Comparison of ENCODE assay signal across 17 mouse cellular contexts in the genomic region with DNA sequence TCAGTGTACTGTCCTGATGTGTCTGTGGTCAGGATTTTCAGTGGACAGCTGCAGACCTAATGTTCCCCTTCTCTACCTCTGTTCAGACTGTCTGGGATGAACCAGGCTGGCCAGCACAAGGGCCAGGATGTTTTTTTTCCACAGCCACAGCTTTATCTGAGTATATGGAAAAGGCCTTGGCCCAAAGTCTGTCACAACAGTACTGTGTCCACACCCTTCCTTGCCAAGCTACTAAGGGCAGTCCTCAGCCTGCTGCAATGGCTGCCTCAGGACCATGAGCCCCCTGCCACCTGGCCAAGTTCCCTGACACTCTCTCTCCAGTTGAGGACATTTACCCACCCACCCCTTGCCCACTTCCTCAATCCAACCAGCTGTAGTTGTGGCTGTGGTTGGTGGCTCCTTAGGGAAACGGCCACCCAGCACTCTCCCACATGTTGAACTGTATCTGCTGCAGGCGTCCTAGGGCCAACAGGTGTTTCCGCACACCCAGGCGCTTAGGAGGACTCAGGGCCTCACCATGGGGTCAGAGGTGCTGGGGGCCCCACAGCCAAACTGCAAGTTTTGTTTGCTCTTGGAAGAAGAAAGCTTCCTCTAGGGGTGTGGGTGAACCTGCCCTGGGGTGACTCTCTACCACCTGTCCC. TPM values are rescaled to one million over a fixed set of nuclear protein-coding genes. Genes with fewer than 3 reads are reported as not detected.
DNase-seq lines count a peak whose midpoint lies in the region; ATAC-seq and TF ChIP-seq lines count a peak whose summit lies in the region.
"Had no signal": no experiment of that assay in that cellular context is flagged by ENCODE, and none has a peak within 500 bp of the region (broad histone marks: within the 10 kb centered on the region; RNA-seq: fewer than 3 reads in every experiment).

No protein-coding gene starts in this region.

- no peaks in the 10 kb centered on the region for H3K9me3 ChIP-seq in heart, embryonic 10.5 days
- no peaks in the 10 kb centered on the region for H3K9me3 ChIP-seq in heart, embryonic 11.5 days (replicated peaks; ENCODE audit: control insufficient read depth, low read length)
- no peaks in the 10 kb centered on the region for H3K9me3 ChIP-seq in CH12.LX (replicated peaks; ENCODE audit: low read length)
- no peaks in the 10 kb centered on the region for H3K9me3 ChIP-seq in intestine, embryonic 16.5 days (ENCODE audit: control insufficient read depth, low read length)
- H3K9me3 ChIP-seq in kidney, embryonic 15.5 days (replicated peaks), result no peaks in the 10 kb centered on the region
- H3K9me3 ChIP-seq: G1E; hindbrain, embryonic 12.5 days had no signal

- no peak overlapping the region for H3K9ac ChIP-seq in heart, embryonic 11.5 days (ENCODE audit: low read depth, low read length)
- H3K9ac ChIP-seq in CH12.LX (ENCODE audit: insufficient read depth, low read depth), result no peak overlapping the region
- H3K9ac ChIP-seq in intestine, embryonic 16.5 days (ENCODE audit: low read depth, low read length), result 0 out of 2 replicates have a peak overlapping the region, but pooled peaks have one; percentile 7
- no peak overlapping the region for H3K9ac ChIP-seq in kidney, embryonic 15.5 days
- H3K9ac ChIP-seq: forebrain, postnatal 0 days; hindbrain, embryonic 12.5 days had no signal

- no peaks in the 10 kb centered on the region for H3K36me3 ChIP-seq in heart, embryonic 10.5 days
- no peaks in the 10 kb centered on the region for H3K36me3 ChIP-seq in heart, embryonic 11.5 days (ENCODE audit: control insufficient read depth, insufficient read depth, low read length)
- no peaks in the 10 kb centered on the region for H3K36me3 ChIP-seq in CH12.LX (replicated peaks in 1 of 2; ENCODE audit: control insufficient read depth in 1 of 2, insufficient read depth in 1 of 2, low read length in 1 of 2)
- no peaks in the 10 kb centered on the region for H3K36me3 ChIP-seq in intestine, embryonic 16.5 days (ENCODE audit: control insufficient read depth, insufficient read depth, low read length)
- H3K36me3 ChIP-seq in thymus, adult 2 months (ENCODE audit: control insufficient read depth, insufficient read depth, low read length), result no peaks in the 10 kb centered on the region
- H3K36me3 ChIP-seq in kidney, embryonic 15.5 days, result no peaks in the 10 kb centered on the region
- H3K36me3 ChIP-seq: G1E; hindbrain, embryonic 12.5 days had no signal

- no peak for DNase-seq in heart, embryonic 10.5 days (ENCODE audit: low spot score)
- DNase-seq in CH12.LX (ENCODE audit: extremely low read depth), result peak; percentile 69
- peak; percentile 70 for DNase-seq in thymus, adult 2 months
- DNase-seq in ovary, adult 18-20 months (ENCODE audit: low spot score), result no peak
- DNase-seq in cerebellum, adult 11-12 months, result no peak
- DNase-seq: adrenal gland, postnatal 25 days; forebrain, postnatal 0 days; gastrocnemius, postnatal 25 days; kidney, adult 18-20 months; layer of hippocampus, postnatal 36 days; lung, adult 2 months; right cerebral cortex, postnatal 14 days had no signal

- in situ Hi-C loops in CH12.LX (cut with MboI; ENCODE audit: low pct_ligation_motif_present, low pct_unique_long_range_greater_than_20kb, low sequenced_read_pairs), result no loop called here

- no peak for ATAC-seq in heart, embryonic 11.5 days (replicated peaks; ENCODE audit: insufficient number of reproducible peaks, low FRiP score, low TSS enrichment)
- ATAC-seq in intestine, embryonic 16.5 days, result peak; percentile 46
- ATAC-seq in kidney, embryonic 15.5 days (replicated peaks; ENCODE audit: low FRiP score), result no peak
- ATAC-seq: forebrain, postnatal 0 days had no signal

- WGBS in heart, embryonic 10.5 days, result 61% methylated on average over 4 of the region's 4 CpGs
- 69% methylated on average over 4 of the region's 4 CpGs for WGBS in heart, embryonic 11.5 days (ENCODE audit: insufficient replicate concordance)
- WGBS in intestine, embryonic 16.5 days, result 63% methylated on average over 4 of the region's 4 CpGs
- WGBS in thymus, adult 2 months, result 10% methylated on average over 4 of the region's 4 CpGs
- 74% methylated on average over 4 of the region's 4 CpGs for WGBS in kidney, embryonic 15.5 days

- H3K4me2 ChIP-seq in heart, embryonic 11.5 days, result no peak overlapping the region
- H3K4me2 ChIP-seq in CH12.LX (ENCODE audit: insufficient read depth, low read depth, poor library complexity, severe bottlenecking), result no peak overlapping the region
- no peak overlapping the region for H3K4me2 ChIP-seq in intestine, embryonic 16.5 days (ENCODE audit: low read depth, low read length)
- H3K4me2 ChIP-seq in kidney, embryonic 15.5 days, result no peak overlapping the region
- H3K4me2 ChIP-seq: hindbrain, embryonic 12.5 days had no signal

- H3K79me2 ChIP-seq in CH12.LX (replicated peaks; ENCODE audit: control insufficient read depth, extremely low read depth, insufficient read depth, poor library complexity, severe bottlenecking), result no peaks in the 10 kb centered on the region

- H3K4me1 ChIP-seq in heart, embryonic 10.5 days, result peaks cover 35% of the 10 kb centered on the region
- peaks cover 15% of the 10 kb centered on the region for H3K4me1 ChIP-seq in heart, embryonic 11.5 days (ENCODE audit: control insufficient read depth, insufficient read depth, low read length)
- H3K4me1 ChIP-seq in CH12.LX (ENCODE audit: control insufficient read depth in 1 of 2, insufficient read depth in 2 of 2), result peaks cover 15 to 51% of the 10 kb centered on the region in 2 experiments
- peaks cover 35% of the 10 kb centered on the region for H3K4me1 ChIP-seq in intestine, embryonic 16.5 days (ENCODE audit: control insufficient read depth, insufficient read depth, low read length)
- H3K4me1 ChIP-seq in thymus, adult 2 months (replicated peaks; ENCODE audit: control insufficient read depth, insufficient read depth, low read length), result peaks cover 73% of the 10 kb centered on the region
- peaks cover 37% of the 10 kb centered on the region for H3K4me1 ChIP-seq in kidney, embryonic 15.5 days

- no peak for TF ChIP-seq POLR2A in CH12.LX (IDR thresholded peaks at IDR 0.05; ENCODE audit: low read depth, low read length)
- 0 out of 2 replicates have a peak, but pooled peaks have one; percentile 11 for TF ChIP-seq POLR2A in thymus, adult 2 months (IDR thresholded peaks at IDR 0.05; ENCODE audit: control insufficient read depth, extremely low read depth, insufficient read depth, low read length, poor library complexity)

- no peak for TF ChIP-seq CTCF in CH12.LX (conservative IDR thresholded peaks at IDR 0.05 in 1 of 2, IDR thresholded peaks at IDR 0.05 in 1 of 2; ENCODE audit: low read depth in 2 of 2, low read length in 2 of 2)
- no peak for TF ChIP-seq CTCF in thymus, adult 2 months (IDR thresholded peaks at IDR 0.05; ENCODE audit: borderline replicate concordance, control insufficient read depth, extremely low read depth, insufficient read depth, low read length, poor library complexity)

- H3K27me3 ChIP-seq in heart, embryonic 10.5 days (ENCODE audit: insufficient read depth, poor library complexity, severe bottlenecking), result no peaks in the 10 kb centered on the region; the same call in 1 of the 2 replicates
- H3K27me3 ChIP-seq in heart, embryonic 11.5 days (ENCODE audit: control insufficient read depth, insufficient read depth, low read length), result no peaks in the 10 kb centered on the region
- H3K27me3 ChIP-seq in CH12.LX (replicated peaks), result peaks cover 3% of the 10 kb centered on the region
- H3K27me3 ChIP-seq in intestine, embryonic 16.5 days (replicated peaks; ENCODE audit: control insufficient read depth, insufficient read depth, low read length), result 0 out of 2 replicates have a peak, but pooled peaks cover 2% of the 10 kb centered on the region
- H3K27me3 ChIP-seq in thymus, adult 2 months (ENCODE audit: control insufficient read depth, insufficient read depth, low read length), result no peaks in the 10 kb centered on the region
- no peaks in the 10 kb centered on the region for H3K27me3 ChIP-seq in kidney, embryonic 15.5 days
- H3K27me3 ChIP-seq: hindbrain, embryonic 12.5 days had no signal

- dilution Hi-C loops in CH12.LX (cut with MboI; ENCODE audit: extremely low pct_ligation_motif_present, extremely low pct_unique_long_range_greater_than_20kb, low sequenced_read_pairs), result no loop called here

- H3K4me3 ChIP-seq in heart, embryonic 10.5 days, result no peak overlapping the region
- no peak overlapping the region for H3K4me3 ChIP-seq in heart, embryonic 11.5 days (ENCODE audit: low read depth, low read length)
- no peak overlapping the region for H3K4me3 ChIP-seq in CH12.LX (replicated peaks in 1 of 3; ENCODE audit: low read depth in 2 of 3, low read length in 2 of 3, poor library complexity in 1 of 3)
- no peak overlapping the region for H3K4me3 ChIP-seq in intestine, embryonic 16.5 days (ENCODE audit: low read length)
- H3K4me3 ChIP-seq in thymus, adult 2 months (ENCODE audit: control insufficient read depth, insufficient read depth, low read length), result no peak overlapping the region
- no peak overlapping the region for H3K4me3 ChIP-seq in kidney, embryonic 15.5 days (replicated peaks)
- H3K4me3 ChIP-seq: hindbrain, embryonic 12.5 days had no signal

- no peak for TF ChIP-seq RAD21 in CH12.LX (IDR thresholded peaks at IDR 0.05; ENCODE audit: low read depth, low read length)

- peak overlapping the region; percentile 30 for H3K27ac ChIP-seq in heart, embryonic 10.5 days
- no peak overlapping the region for H3K27ac ChIP-seq in heart, embryonic 11.5 days (ENCODE audit: low read depth, low read length)
- H3K27ac ChIP-seq in CH12.LX (ENCODE audit: insufficient read depth, low read depth), result no peak overlapping the region
- no peak overlapping the region for H3K27ac ChIP-seq in intestine, embryonic 16.5 days (ENCODE audit: low read length)
- peak overlapping the region; percentile 91 for H3K27ac ChIP-seq in thymus, adult 2 months (ENCODE audit: control insufficient read depth, insufficient read depth, low read length)
- no peak overlapping the region for H3K27ac ChIP-seq in kidney, embryonic 15.5 days
- H3K27ac ChIP-seq: hindbrain, embryonic 12.5 days had no signal

- peak; percentile 78 for TF ChIP-seq EP300 in CH12.LX (IDR thresholded peaks at IDR 0.05; ENCODE audit: low read length)

TF ChIP-seq in CH12.LX, 34 proteins besides CTCF, POLR2A, EP300 and RAD21 (continues in another document):
- TF ChIP-seq E2F4 (IDR thresholded peaks at IDR 0.05; ENCODE audit: insufficient replicate concordance, low read depth, low read length) (no peak), GABPA (IDR thresholded peaks at IDR 0.05; ENCODE audit: insufficient replicate concordance, low read depth, low read length) (no peak), MAFK (IDR thresholded peaks at IDR 0.05; ENCODE audit: insufficient replicate concordance, low read length) (no peak)

RNA-seq across cellular contexts. Expression of a gene that starts 3.2 kb away (rescaled TPM):
- polyA plus RNA-seq in heart, embryonic 10.5 days (2016; fragmentation: Nextera tagmentation; extraction: Ambion mirVana), result 13.2 and 16.6 TPM in 2 replicates
- 20.9 and 23.5 TPM in 2 replicates for polyA plus RNA-seq in heart, embryonic 11.5 days (2014; fragmentation: Nextera tagmentation; extraction: Ambion mirVana)
- total RNA-seq in CH12.LX (2012; rRNA removed), result 11.4 and 13.1 TPM in 2 replicates
- 0.86 and 0.98 TPM in 2 replicates for total RNA-seq in CH12.LX (2014; rRNA removed)
- polyA plus RNA-seq in CH12.LX (2012; ENCODE audit: insufficient read length, low read depth), result 2.7 and 3.8 TPM in 2 replicates
- 7.4 and 8.4 TPM in 2 replicates for polyA plus RNA-seq in intestine, embryonic 16.5 days (2015; fragmentation: Nextera tagmentation; extraction: Ambion mirVana)
- 159 and 219 TPM in 2 replicates for polyA plus RNA-seq in thymus, adult 2 months (2012; rRNA removed)
- polyA plus RNA-seq in kidney, embryonic 15.5 days (2015; fragmentation: Nextera tagmentation; extraction: Ambion mirVana), result 22.0 and 24.6 TPM in 2 replicates

Comparison
In these comparisons a context has a peak if more than half of its experiments do, and no peak if none do; other contexts are left out.
1. H3K27ac ChIP-seq: peak in heart, embryonic 10.5 days (single experiment) and thymus, adult 2 months (single experiment); none in heart, embryonic 11.5 days (single experiment), CH12.LX (single experiment), intestine, embryonic 16.5 days (single experiment) and kidney, embryonic 15.5 days (single experiment).
2. DNase-seq: peak in CH12.LX (single experiment) and thymus, adult 2 months (single experiment); none in heart, embryonic 10.5 days (single experiment), ovary, adult 18-20 months (single experiment) and cerebellum, adult 11-12 months (single experiment).